8 mouse cellular contexts compared by ENCODE assay signal in genomic region chr16:87454419-87455179, GRCm38 (mm10). TPM values are rescaled to one million over a fixed set of nuclear protein-coding genes. Genes with fewer than 3 reads are reported as not detected.
A peak's percentile ranks its signal among the peaks of the same experiment; 100 is the strongest.
DNase-seq lines count a peak whose midpoint lies in the region; ATAC-seq and TF ChIP-seq lines count a peak whose summit lies in the region.

Gene Usp16, plus strand, starts transcription at chr16:87454703.

- no peaks in the 10 kb centered on the region for H3K9me3 ChIP-seq in embryonic facial prominence, embryonic 15.5 days (replicated peaks)
- H3K9me3 ChIP-seq in limb, embryonic 14.5 days (ENCODE audit: control insufficient read depth, low read length): no peaks in the 10 kb centered on the region
- no peaks in the 10 kb centered on the region for H3K9me3 ChIP-seq in midbrain, postnatal 0 days (ENCODE audit: low read length)

- peak within 1 kb of the TSS; percentile 84 for H3K27ac ChIP-seq in bone marrow, adult 2 months (ENCODE audit: control insufficient read depth, insufficient read depth, low read depth, low read length, poor library complexity)
- H3K27ac ChIP-seq in embryonic facial prominence, embryonic 15.5 days (replicated peaks): peak within 1 kb of the TSS; percentile 79
- peak within 1 kb of the TSS; percentile 78 for H3K27ac ChIP-seq in limb, embryonic 14.5 days (replicated peaks; ENCODE audit: low read depth, low read length)
- H3K27ac ChIP-seq in midbrain, postnatal 0 days (ENCODE audit: low read depth, low read length): peak within 1 kb of the TSS; percentile 85

- peak within 1 kb of the TSS; percentile 77 for H3K9ac ChIP-seq in embryonic facial prominence, embryonic 15.5 days
- H3K9ac ChIP-seq in limb, embryonic 14.5 days (ENCODE audit: low read depth, low read length, severe bottlenecking): peak within 1 kb of the TSS; percentile 83
- H3K9ac ChIP-seq in midbrain, postnatal 0 days (replicated peaks; ENCODE audit: low read length, poor library complexity, severe bottlenecking): peak within 1 kb of the TSS; percentile 87

- TF ChIP-seq POLR2A in bone marrow, adult 2 months (IDR thresholded peaks at IDR 0.05; ENCODE audit: borderline replicate concordance, control insufficient read depth, low read depth, low read length): peak; percentile 81; the same call in 1 of the 2 replicates
- TF ChIP-seq POLR2A in limb, embryonic 14.5 days (IDR thresholded peaks at IDR 0.05; ENCODE audit: borderline replicate concordance, extremely low read depth, insufficient read depth, insufficient read length): peak; percentile 62; the same call in 1 of the 2 replicates

- H3K4me3 ChIP-seq in bone marrow, adult 2 months (replicated peaks; ENCODE audit: control insufficient read depth, low read depth, low read length): peak within 1 kb of the TSS; percentile 95
- peak within 1 kb of the TSS; percentile 71 for H3K4me3 ChIP-seq in embryonic facial prominence, embryonic 15.5 days (replicated peaks)
- peak within 1 kb of the TSS; percentile 92 for H3K4me3 ChIP-seq in limb, embryonic 14.5 days (replicated peaks; ENCODE audit: low read length)
- peak within 1 kb of the TSS; percentile 89 for H3K4me3 ChIP-seq in midbrain, postnatal 0 days (ENCODE audit: low read depth, low read length)

- DNase-seq in 3T3-L1 (ENCODE audit: low read depth, low spot score): peak; percentile 93
- peak; percentile 95 for DNase-seq in heart, adult 8-10 months (ENCODE audit: low spot score)
- peak; percentile 92 for DNase-seq in kidney, adult 9 months
- DNase-seq in limb, embryonic 14.5 days (ENCODE audit: low spot score): peak; percentile 93
- peak; percentile 95 for DNase-seq in midbrain, postnatal 0 days (ENCODE audit: low spot score)
- peak; percentile 74 to 82 for DNase-seq in spleen, postnatal 14 days (ENCODE audit: low spot score in 2 of 2)

- peak within 1 kb of the TSS; percentile 80 for H3K4me2 ChIP-seq in embryonic facial prominence, embryonic 15.5 days (replicated peaks)
- peak within 1 kb of the TSS; percentile 83 for H3K4me2 ChIP-seq in limb, embryonic 14.5 days (replicated peaks; ENCODE audit: low read depth, low read length, severe bottlenecking)
- peak within 1 kb of the TSS; percentile 85 for H3K4me2 ChIP-seq in midbrain, postnatal 0 days (ENCODE audit: low read depth, low read length, poor library complexity, severe bottlenecking)

- no peak for TF ChIP-seq CTCF in bone marrow, adult 2 months (IDR thresholded peaks at IDR 0.05; ENCODE audit: control insufficient read depth, insufficient read depth, low read length)
- TF ChIP-seq CTCF in midbrain, postnatal 0 days (IDR thresholded peaks at IDR 0.05): no peak

- WGBS in bone marrow, adult 2 months: 13% methylated on average over 45 of the region's 45 CpGs
- 7% methylated on average over 45 of the region's 45 CpGs for WGBS in embryonic facial prominence, embryonic 15.5 days
- WGBS in limb, embryonic 14.5 days: 9% methylated on average over 42 of the region's 45 CpGs
- 10% methylated on average over 45 of the region's 45 CpGs for WGBS in midbrain, postnatal 0 days

- peaks cover 3% of the 10 kb centered on the region; the same call in 1 of the 2 replicates for H3K36me3 ChIP-seq in embryonic facial prominence, embryonic 15.5 days
- H3K36me3 ChIP-seq in limb, embryonic 14.5 days (ENCODE audit: control insufficient read depth, insufficient read depth, low read length): peaks cover 5% of the 10 kb centered on the region
- H3K36me3 ChIP-seq in midbrain, postnatal 0 days (ENCODE audit: insufficient read depth, low read length): 0 out of 2 replicates have a peak, but pooled peaks cover under 1% of the 10 kb centered on the region

- peak; percentile 96 for ATAC-seq in embryonic facial prominence, embryonic 15.5 days (ENCODE audit: insufficient number of reproducible peaks, low FRiP score, low TSS enrichment, low read depth)
- ATAC-seq in limb, embryonic 14.5 days (ENCODE audit: low FRiP score, low read depth): peak; percentile 98
- peak; percentile 98 for ATAC-seq in midbrain, postnatal 0 days (ENCODE audit: low FRiP score)

- H3K27me3 ChIP-seq in embryonic facial prominence, embryonic 15.5 days: no peaks in the 10 kb centered on the region
- no peaks in the 10 kb centered on the region for H3K27me3 ChIP-seq in limb, embryonic 14.5 days (ENCODE audit: control insufficient read depth, insufficient read depth, low read length)
- no peaks in the 10 kb centered on the region for H3K27me3 ChIP-seq in midbrain, postnatal 0 days (ENCODE audit: insufficient read depth, low read length)

- H3K4me1 ChIP-seq in bone marrow, adult 2 months (ENCODE audit: control insufficient read depth, insufficient read depth, low read length): peaks cover 2% of the 10 kb centered on the region
- H3K4me1 ChIP-seq in embryonic facial prominence, embryonic 15.5 days: peaks cover 15% of the 10 kb centered on the region
- peaks cover 9% of the 10 kb centered on the region for H3K4me1 ChIP-seq in limb, embryonic 14.5 days (ENCODE audit: control insufficient read depth, insufficient read depth, low read length)
- peaks cover 7% of the 10 kb centered on the region; the same call in 1 of the 2 replicates for H3K4me1 ChIP-seq in midbrain, postnatal 0 days (ENCODE audit: insufficient read depth, low read length)

RNA-seq across cellular contexts. Expression of gene Usp16, which starts in this region (rescaled TPM):
- 22.0 and 31.6 TPM in 2 replicates for polyA plus RNA-seq in bone marrow, adult 2 months (2011; ENCODE audit: insufficient read depth, insufficient read length, low replicate concordance, missing spikeins)
- 45.7 and 51.7 TPM in 2 replicates for polyA plus RNA-seq in embryonic facial prominence, embryonic 15.5 days (2015; fragmentation: Nextera tagmentation; extraction: Ambion mirVana)
- total RNA-seq in heart, adult 8-10 months (2022): 10 to 100 TPM; 29.3 to 45.0 (median 37.9) TPM
- 50.8 and 63.4 TPM in 2 replicates for polyA plus RNA-seq in limb, embryonic 14.5 days (2012; rRNA removed)
- polyA plus RNA-seq in limb, embryonic 14.5 days (2014; fragmentation: Nextera tagmentation; extraction: Ambion mirVana): 52.2 and 58.9 TPM in 2 replicates
- 30.7 and 48.1 TPM in 2 replicates for total RNA-seq in midbrain, postnatal 0 days (2014; rRNA removed)
- polyA plus RNA-seq in midbrain, postnatal 0 days (2015; fragmentation: Nextera tagmentation; extraction: Ambion mirVana): 44.1 and 47.4 TPM in 2 replicates

Comparison
In these comparisons a context has a peak if more than half of its experiments do, and no peak if none do; other contexts are left out.
1. Peak in every context shown above with its lines: DNase-seq, ATAC-seq, H3K4me3 ChIP-seq and H3K27ac ChIP-seq.